Mouse (Mus musculus): ENCODE results near the gene Aldh1a3. TPM values are rescaled to one million over a fixed set of nuclear protein-coding genes. Genes with fewer than 3 reads are reported as not detected.

Gene Aldh1a3
- 3.2 and 4.0 TPM in 2 replicates for polyA plus RNA-seq (2012; rRNA removed)

DNA sequence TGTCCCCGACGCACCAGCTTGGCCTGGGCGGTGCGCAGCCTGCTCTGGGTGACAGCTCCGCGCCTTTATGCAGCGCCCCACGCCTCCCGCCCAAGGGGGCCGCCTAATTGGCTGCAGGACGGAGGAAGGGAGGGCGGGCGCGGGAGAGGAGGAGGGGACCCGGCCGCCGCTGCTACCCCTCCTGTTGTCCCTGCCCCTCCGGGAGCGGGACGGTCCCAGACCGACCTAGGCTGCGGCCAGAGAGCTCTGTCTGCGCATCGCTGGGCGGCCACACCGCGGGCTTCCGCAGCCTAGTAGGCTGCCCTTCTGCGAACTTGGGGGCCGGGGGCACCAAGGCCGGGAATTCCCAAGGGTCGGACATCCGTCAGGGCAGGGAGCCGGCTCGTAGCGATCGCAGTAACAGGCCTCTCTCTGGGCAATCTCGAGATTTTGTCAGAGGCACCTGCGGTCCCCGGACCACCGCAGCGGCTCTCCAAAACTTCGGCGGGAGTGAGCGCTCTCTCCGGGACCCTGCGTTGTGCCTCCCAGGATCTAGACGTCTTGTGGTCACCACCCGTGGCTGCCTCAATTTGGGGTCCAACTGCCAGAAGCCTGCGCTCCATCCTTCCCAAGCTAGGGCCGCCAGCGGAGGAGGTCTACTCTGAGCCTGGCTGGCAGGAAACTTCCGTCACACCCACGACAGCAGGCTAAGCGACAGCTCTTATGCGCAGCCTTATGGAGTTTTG, at the start of gene Aldh1a3:
TSS of gene Aldh1a3 (minus strand) at position 81 of the 725 bp plus-strand sequence.

DNA sequence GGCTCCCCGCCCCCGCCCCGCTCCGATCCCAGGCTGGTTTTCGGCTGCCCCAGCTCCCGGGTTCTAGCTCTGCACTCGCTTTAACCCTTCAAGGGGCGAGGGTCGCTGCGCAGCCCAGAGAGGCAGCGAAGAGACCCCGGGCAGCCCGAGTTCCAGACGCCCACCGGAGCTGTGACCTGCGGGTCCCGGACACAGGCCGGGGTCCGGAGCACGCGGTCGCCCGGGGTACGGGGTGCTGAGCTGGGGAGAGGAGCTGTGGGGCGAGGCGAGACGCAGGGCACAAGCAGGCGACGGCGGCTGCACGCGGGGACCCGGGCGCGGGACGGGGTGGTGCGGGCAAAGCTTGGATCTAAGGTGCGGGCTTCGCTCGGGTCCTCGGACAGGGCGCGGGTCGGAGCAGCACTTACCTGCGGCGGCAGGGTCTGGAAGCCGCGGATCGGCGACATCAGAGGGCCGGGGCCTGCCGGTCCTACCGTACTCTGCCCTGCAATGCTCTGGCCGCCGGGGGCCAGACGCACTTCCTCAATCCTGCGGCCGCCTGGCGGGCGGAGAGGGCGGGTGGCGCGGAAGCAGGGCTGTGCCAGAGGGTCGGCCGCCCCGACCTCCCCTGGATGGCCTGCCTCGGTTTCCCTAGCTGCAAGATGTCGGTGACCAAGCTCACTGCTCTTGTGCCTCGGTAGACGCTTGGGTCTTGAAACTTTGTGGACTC, 39.4 kb downstream of the Aldh1a3 start, which contains the start of gene Lrrk1:
TSS of gene Lrrk1 (minus strand) at position 538 of the 709 bp plus-strand sequence.

DNA sequence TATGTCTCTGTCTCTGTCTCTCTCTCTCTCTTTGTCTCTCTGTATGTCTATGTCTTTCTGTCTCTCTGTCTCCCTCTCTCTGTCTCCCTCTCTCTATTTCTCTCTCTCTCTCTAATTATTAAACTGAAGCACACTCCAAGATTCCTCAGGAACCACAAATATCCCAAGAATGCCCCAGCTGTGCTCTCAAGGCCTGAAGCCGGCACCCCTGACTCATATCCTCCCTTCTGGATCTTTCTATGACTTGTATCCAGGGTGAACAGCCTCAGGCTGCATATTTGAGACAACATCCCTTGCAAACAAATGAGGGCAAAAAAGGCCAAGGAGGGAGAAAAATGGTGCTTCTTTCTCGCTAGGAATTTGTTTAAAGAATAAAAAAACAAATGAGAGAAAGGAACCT, 61.4 kb downstream of the Aldh1a3 start, which contains the start of gene Gm10974:
TSS of gene Gm10974 (plus strand) at position 2 of the 400 bp plus-strand sequence.

Other genes starting within 250 kb of the Aldh1a3 start
- gene Gm10974, start 61.6 kb downstream of the Aldh1a3 start, polyA plus RNA-seq (2012; rRNA removed), result not detected in 2 replicates
- 46.1 and 46.5 TPM in 2 replicates for gene Lrrk1, start 39.2 kb downstream of the Aldh1a3 start, polyA plus RNA-seq (2012; rRNA removed)